Mouse (Mus musculus) brain, embryonic 14.5 days (tissue): ENCODE results near the gene Sox5.

Source experiments
- CTCF ChIP-seq: fragments of 200-500 bp; IDR thresholded peaks from 2 replicates; pipeline ENCODE4 v1.5.1; 2012; ENCODE audit warnings: inconsistent platforms, mild to moderate bottlenecking, moderate library complexity, borderline replicate concordance; ENCODE audit not compliant: insufficient read depth, insufficient read length; ENCODE audit errors: extremely low read depth
- POLR2A ChIP-seq: fragments of 200-500 bp; IDR thresholded peaks from 2 replicates; pipeline ENCODE4 v1.6.1; 2012; ENCODE audit warnings: mild to moderate bottlenecking, inconsistent platforms, borderline replicate concordance; ENCODE audit not compliant: poor library complexity, insufficient read depth, insufficient read length, severe bottlenecking; ENCODE audit errors: extremely low read depth

- no peak for TF ChIP-seq CTCF
- no peak for TF ChIP-seq POLR2A
These were observed 580.3 kb downstream of the Sox5 start for GRCm38 (mm10) chr6:144201402-144202040.
